Mouse (Mus musculus): ENCODE results near the gene Ddit4. TPM values are rescaled to one million over a fixed set of nuclear protein-coding genes. Genes with fewer than 3 reads are reported as not detected.
A peak's percentile ranks its signal among the peaks of the same experiment; 100 is the strongest.

Gene Ddit4
- polyA plus RNA-seq, 1 experiment from 2014 or later = 8.8 TPM

DNA sequence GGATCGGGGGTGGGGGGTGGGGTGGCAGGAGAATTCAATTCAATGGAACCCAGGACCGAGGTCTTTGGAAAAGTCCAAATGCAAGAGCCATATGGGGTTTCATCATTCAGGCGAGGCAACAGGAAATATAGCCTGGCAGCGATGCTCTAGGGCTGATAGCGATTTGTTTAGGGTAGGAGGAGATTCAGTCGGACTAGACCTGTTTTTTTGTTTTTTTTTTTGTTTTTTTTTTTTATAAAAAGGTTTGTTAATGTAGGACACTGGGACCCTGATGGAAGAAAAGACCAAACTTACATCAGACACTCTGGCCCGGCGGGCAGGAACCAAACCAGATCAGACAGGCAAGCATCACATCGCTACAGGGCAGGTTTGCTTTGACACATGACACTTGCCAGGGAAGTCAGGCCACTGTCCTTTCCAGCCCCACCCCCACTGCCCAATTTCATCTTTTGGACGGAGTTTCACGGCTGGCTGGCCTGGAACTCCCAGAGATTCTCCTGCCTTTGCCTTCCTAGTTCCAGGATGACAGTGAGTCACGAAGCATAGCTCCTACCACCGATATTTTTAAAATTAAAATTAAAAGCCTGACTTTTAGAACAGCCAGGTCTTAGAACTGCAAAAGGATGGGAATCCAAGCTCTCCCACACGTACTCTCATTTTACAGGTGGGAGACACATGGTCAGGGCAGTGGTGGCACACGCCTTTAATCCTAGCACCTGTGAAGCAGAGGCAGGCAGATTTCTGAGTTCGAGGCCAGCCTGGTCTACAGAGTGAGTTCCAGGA, 1.3 kb upstream of the Ddit4 start:
- ATAC-seq (ENCODE audit: low FRiP score) (no peak), DNase-seq (ENCODE audit: low spot score) (peak; percentile 47)
- Histone ChIP-seq H3K9ac (peak overlapping the region; percentile 85), H3K9me3 (ENCODE audit: control insufficient read depth, low read length) (no peaks in the 10 kb centered on the region), H3K27ac (peak overlapping the region; percentile 86), H3K4me2 (replicated peaks) (peak overlapping the region; percentile 99), H3K36me3 (replicated peaks; ENCODE audit: control insufficient read depth, insufficient read depth) (peaks cover 4% of the 10 kb centered on the region; the same call in 1 of the 2 replicates), H3K27me3 (ENCODE audit: control insufficient read depth, insufficient read depth, low read length) (no peaks in the 10 kb centered on the region), H3K4me1 (replicated peaks; ENCODE audit: control insufficient read depth, insufficient read depth, low read length) (peaks cover 51% of the 10 kb centered on the region), H3K4me3 (replicated peaks; ENCODE audit: low read length) (peak overlapping the region; percentile 75)
- WGBS = 20% methylated on average over 16 of the region's 16 CpGs

DNA sequence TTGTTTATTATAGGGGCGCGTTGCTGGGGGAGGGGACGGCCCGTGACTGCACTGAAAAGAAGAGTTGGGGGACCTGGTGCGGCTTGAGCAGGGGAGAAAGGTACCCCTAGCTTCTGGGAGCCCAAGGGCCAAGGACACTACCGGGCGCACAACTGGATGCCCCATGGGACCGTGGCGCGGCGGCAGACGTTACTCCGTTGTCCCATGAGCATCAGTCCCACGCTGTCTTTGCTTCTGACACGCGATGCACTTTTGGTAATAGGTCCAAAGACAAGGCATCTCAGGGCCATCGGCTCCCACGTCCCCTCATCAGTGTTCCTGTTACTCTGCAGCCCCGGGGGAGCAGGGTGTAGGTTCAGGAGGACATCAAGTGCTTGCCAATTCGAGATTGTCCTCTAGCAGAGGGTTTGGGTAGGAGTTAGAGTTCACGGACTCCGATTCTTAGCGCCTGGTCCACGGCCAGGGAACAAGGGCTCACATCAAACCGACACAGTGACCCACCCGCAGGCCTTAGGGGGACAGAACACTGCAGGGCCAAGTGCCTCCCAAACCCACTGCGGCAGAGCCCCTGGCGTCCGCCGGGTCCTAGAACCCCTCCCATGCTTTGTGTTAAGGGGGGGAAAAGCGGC, 632 bp upstream of the Ddit4 start:
- H3K4me1 ChIP-seq (replicated peaks; ENCODE audit: control insufficient read depth, insufficient read depth, low read length) = peaks cover 44% of the 10 kb centered on the region

DNA sequence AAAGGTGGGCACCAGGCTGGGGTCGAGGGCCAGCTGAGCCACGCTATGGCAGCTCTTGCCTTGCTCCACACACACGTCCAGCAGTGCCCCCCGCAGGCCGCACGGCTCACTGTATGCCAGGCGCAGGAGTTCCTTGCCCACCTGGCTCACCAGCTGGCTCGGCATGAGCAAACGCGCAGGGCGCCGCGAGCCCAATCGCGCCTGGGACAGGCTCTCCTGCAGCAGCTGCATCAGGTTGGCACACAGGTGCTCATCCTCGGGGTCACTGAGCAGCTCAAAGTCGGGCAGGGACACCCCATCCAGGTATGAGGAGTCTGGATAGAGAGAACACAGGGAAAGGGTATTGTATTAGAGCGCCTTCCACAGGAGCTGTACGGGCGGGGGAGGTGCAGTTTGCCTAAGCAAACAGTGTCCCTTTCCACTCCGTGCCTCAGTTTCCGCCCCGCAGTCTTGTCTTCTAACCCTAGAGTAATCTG, 880 bp downstream of the Ddit4 start:
- Histone ChIP-seq H3K9me3 (ENCODE audit: control insufficient read depth, low read length) (no peaks in the 10 kb centered on the region), H3K27me3 (ENCODE audit: control insufficient read depth, insufficient read depth, low read length) (no peaks in the 10 kb centered on the region), H3K4me2 (replicated peaks) (peak overlapping the region; percentile 99), H3K36me3 (replicated peaks; ENCODE audit: control insufficient read depth, insufficient read depth) (peaks cover 4% of the 10 kb centered on the region; the same call in 1 of the 2 replicates), H3K9ac (peak overlapping the region; percentile 90), H3K4me1 (replicated peaks; ENCODE audit: control insufficient read depth, insufficient read depth, low read length) (peaks cover 34% of the 10 kb centered on the region), H3K4me3 (replicated peaks; ENCODE audit: low read length) (peak overlapping the region; percentile 75), H3K27ac (peak overlapping the region; percentile 90)
- peak; percentile 75 for DNase-seq (ENCODE audit: low spot score)
- ATAC-seq (ENCODE audit: low FRiP score) = peak; percentile 38; the same call in 1 of the 2 replicates
- WGBS = under 1% methylated on average over 23 of the region's 23 CpGs

More for the DNA sequence above, 632 bp upstream of the Ddit4 start:
- peaks cover 4% of the 10 kb centered on the region; the same call in 1 of the 2 replicates for H3K36me3 ChIP-seq (replicated peaks; ENCODE audit: control insufficient read depth, insufficient read depth)
- no peaks in the 10 kb centered on the region for H3K9me3 ChIP-seq (ENCODE audit: control insufficient read depth, low read length)
- ATAC-seq (ENCODE audit: low FRiP score) = peak; percentile 33
- under 1% methylated on average over 31 of the region's 31 CpGs for WGBS
- H3K27me3 ChIP-seq (ENCODE audit: control insufficient read depth, insufficient read depth, low read length) = no peaks in the 10 kb centered on the region
- peak overlapping the region; percentile 75 for H3K4me3 ChIP-seq (replicated peaks; ENCODE audit: low read length)
- peak overlapping the region; percentile 86 for H3K27ac ChIP-seq
- DNase-seq (ENCODE audit: low spot score) = peak; percentile 77
- peak overlapping the region; percentile 85 for H3K9ac ChIP-seq
- H3K4me2 ChIP-seq (replicated peaks) = peak overlapping the region; percentile 99

DNA sequence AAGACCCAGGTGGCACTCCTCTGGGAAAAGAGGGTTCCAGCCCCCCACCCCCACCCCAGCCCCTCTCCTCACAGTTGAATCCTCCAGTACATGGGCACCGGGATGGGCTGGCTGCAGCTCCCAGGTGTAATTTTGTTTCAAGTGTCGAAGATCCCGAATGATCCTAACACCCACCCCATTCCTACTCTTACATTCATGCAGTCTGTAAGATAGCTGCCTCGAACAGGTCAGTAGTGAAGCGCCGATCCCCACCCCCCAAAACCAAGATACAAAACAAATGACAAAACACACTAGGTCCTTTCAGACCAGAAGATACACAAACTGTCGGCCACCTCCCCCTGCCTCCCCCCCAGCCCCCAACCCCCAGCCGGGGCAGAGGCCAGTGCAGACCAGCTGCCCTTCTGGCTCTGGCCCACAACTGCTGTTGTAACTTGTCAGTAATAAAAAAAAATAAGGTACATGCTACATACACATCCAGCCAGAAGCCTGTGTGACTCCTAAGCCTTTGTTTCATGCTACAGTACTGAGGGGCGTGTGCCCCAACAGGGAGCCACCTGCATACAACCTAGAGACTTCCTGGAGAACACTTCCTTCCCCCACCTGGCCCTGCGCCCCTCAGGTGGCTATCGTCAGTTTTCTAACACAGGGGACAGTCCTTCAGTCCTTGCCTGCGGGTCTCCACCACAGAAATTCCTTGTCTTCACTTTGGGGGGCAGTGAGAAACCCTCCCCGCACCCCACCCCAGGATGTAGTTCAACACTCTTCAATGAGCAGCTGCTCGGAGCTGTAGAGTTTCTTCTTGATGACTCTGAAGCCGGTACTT, 1.6 kb downstream of the Ddit4 start:
- Histone ChIP-seq H3K27me3 (ENCODE audit: control insufficient read depth, insufficient read depth, low read length) (no peaks in the 10 kb centered on the region), H3K9me3 (ENCODE audit: control insufficient read depth, low read length) (no peaks in the 10 kb centered on the region), H3K9ac (peak overlapping the region; percentile 90), H3K4me3 (replicated peaks; ENCODE audit: low read length) (peak overlapping the region; percentile 75), H3K36me3 (replicated peaks; ENCODE audit: control insufficient read depth, insufficient read depth) (peaks cover 4% of the 10 kb centered on the region; the same call in 1 of the 2 replicates), H3K4me2 (replicated peaks) (peak overlapping the region; percentile 99), H3K4me1 (replicated peaks; ENCODE audit: control insufficient read depth, insufficient read depth, low read length) (peaks cover 34% of the 10 kb centered on the region), H3K27ac (peak overlapping the region; percentile 90)
- DNase-seq (ENCODE audit: low spot score) (no peak), ATAC-seq (ENCODE audit: low FRiP score) (no peak)
- WGBS = 35% methylated on average over 15 of the region's 15 CpGs

DNA sequence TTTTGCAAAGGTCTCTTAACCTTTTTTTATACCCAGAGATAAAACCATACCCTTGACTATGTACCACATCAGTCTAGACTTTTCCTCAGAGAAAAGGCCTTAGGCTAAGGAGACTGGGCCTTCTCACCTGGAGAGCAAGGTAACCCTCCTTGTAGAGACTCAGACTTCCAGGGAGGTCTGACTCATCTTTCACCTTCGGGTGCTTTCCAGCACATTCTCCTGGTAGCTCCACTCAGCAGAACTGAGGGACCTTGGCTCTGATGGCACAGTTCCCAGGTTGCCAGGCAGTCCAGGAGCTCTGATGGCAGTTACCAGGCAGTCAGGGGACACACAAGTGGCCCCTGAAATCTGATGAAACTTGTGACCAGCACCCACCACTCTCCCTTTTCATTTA, 2.4 kb downstream of the Ddit4 start:
- H3K4me1 ChIP-seq (replicated peaks; ENCODE audit: control insufficient read depth, insufficient read depth, low read length) = peaks cover 34% of the 10 kb centered on the region
- H3K27ac ChIP-seq = 0 out of 2 replicates have a peak overlapping the region, but pooled peaks have one; percentile 90
- H3K9me3 ChIP-seq (ENCODE audit: control insufficient read depth, low read length) = no peaks in the 10 kb centered on the region
- DNase-seq (ENCODE audit: low spot score) (no peak), ATAC-seq (ENCODE audit: low FRiP score) (no peak)
- H3K36me3 ChIP-seq (replicated peaks; ENCODE audit: control insufficient read depth, insufficient read depth) = peaks cover 4% of the 10 kb centered on the region; the same call in 1 of the 2 replicates
- no peaks in the 10 kb centered on the region for H3K27me3 ChIP-seq (ENCODE audit: control insufficient read depth, insufficient read depth, low read length)
- 81% methylated on average over 1 of the region's 1 CpGs for WGBS
- H3K4me2 ChIP-seq (replicated peaks) = peak overlapping the region; percentile 99
- H3K9ac ChIP-seq = peak overlapping the region; percentile 90; the same call in 1 of the 2 replicates
- peak overlapping the region; percentile 75 for H3K4me3 ChIP-seq (replicated peaks; ENCODE audit: low read length)

DNA sequence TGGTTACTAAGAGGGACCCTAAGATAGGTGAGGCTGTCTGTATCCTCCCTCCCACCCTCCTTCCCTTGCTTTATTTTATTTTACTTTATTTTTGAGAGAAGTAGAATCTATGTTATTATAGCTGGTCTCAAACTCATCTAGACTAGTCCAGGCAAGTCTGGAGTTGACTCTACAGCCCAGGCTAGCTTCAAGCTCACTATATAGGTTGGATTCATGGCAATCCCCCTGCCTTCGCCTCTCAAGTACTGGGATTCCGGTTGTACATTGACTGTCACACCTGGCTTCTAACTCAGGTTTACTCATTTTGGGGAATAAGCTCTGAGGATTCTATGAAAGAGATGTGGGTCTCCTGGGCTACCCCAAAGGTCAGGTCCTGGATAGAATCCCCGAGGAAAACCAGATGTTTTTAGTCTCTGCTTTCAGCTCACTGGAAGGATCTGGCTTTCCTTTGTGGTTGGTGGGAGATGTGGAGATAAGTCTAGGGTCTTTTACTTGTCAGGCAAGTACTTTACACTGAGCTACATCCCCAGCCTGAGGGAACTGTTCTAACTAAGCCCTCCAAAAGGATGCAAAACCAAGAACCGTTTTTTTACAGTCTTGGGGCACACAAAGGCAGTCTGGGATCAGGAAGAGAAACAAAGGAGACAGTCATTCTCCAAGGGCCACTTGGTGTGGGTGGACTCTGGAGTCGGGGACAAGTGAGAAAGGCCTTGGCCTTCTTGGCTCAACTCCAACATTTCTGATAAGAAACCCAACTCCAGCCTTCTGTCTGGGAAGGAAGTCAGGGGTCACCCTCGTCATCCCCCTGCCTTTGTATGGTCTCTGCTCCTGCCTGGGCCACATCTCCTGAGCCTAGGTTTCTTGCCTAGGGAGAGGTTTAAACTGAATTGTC, 3.0 kb downstream of the Ddit4 start:
- peaks cover 4% of the 10 kb centered on the region; the same call in 1 of the 2 replicates for H3K36me3 ChIP-seq (replicated peaks; ENCODE audit: control insufficient read depth, insufficient read depth)
- no peak for ATAC-seq (ENCODE audit: low FRiP score)
- H3K4me2 ChIP-seq (replicated peaks) = peak overlapping the region; percentile 99
- no peaks in the 10 kb centered on the region for H3K9me3 ChIP-seq (ENCODE audit: control insufficient read depth, low read length)
- H3K9ac ChIP-seq = no peak overlapping the region
- peak overlapping the region; percentile 75; the same call in 1 of the 2 replicates for H3K4me3 ChIP-seq (replicated peaks; ENCODE audit: low read length)
- DNase-seq (ENCODE audit: low spot score) = no peak
- H3K27me3 ChIP-seq (ENCODE audit: control insufficient read depth, insufficient read depth, low read length) = no peaks in the 10 kb centered on the region
- H3K27ac ChIP-seq = no peak overlapping the region
- WGBS = 54% methylated on average over 6 of the region's 6 CpGs
- H3K4me1 ChIP-seq (replicated peaks; ENCODE audit: control insufficient read depth, insufficient read depth, low read length) = peaks cover 34% of the 10 kb centered on the region

DNA sequence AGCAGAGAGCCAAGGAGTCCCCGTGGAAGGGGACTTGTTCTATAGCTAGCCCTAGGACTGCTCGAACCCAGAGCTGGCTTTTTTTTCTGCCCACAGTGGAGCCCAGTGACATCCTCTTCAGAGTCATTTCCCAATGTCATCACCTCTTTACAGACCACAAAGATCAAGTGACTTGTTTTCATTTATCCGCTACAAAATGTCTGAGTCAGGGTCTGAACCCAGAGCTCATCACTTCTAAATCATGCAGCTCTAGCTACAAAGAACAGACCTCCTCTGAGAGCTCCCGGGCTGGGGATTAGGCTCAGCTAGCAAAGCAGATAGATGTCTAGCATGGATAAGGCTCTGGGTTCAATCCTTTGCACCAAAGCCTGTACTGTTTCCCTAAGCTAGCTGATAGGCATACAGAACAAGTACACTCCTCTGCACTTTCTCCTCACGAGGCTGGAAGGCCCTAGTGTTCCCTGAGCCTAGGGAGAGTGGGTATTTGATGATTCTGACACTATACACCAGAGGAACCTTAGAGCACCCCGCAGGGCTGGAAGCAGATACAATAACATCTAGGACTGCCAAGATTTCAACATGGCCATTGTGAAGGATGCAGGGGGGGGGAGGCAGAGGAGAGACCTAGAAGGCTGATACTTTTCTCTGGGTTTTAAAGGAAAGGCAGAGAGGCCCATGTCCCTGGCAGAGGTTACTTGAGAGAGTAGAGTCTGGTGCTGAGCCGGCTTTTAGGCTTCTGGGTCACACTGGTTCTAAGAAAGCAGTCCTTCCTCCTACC, 4.1 kb downstream of the Ddit4 start:
- Histone ChIP-seq H3K27ac (no peak overlapping the region), H3K27me3 (ENCODE audit: control insufficient read depth, insufficient read depth, low read length) (no peaks in the 10 kb centered on the region), H3K4me2 (replicated peaks) (no peak overlapping the region), H3K4me3 (replicated peaks; ENCODE audit: low read length) (no peak overlapping the region), H3K4me1 (replicated peaks; ENCODE audit: control insufficient read depth, insufficient read depth, low read length) (peaks cover 37% of the 10 kb centered on the region), H3K9ac (no peak overlapping the region), H3K9me3 (ENCODE audit: control insufficient read depth, low read length) (no peaks in the 10 kb centered on the region), H3K36me3 (replicated peaks; ENCODE audit: control insufficient read depth, insufficient read depth) (peaks cover 4% of the 10 kb centered on the region; the same call in 1 of the 2 replicates)
- ATAC-seq (ENCODE audit: low FRiP score) = no peak
- 71% methylated on average over 7 of the region's 7 CpGs for WGBS
- DNase-seq (ENCODE audit: low spot score) = peak; percentile 32

DNA sequence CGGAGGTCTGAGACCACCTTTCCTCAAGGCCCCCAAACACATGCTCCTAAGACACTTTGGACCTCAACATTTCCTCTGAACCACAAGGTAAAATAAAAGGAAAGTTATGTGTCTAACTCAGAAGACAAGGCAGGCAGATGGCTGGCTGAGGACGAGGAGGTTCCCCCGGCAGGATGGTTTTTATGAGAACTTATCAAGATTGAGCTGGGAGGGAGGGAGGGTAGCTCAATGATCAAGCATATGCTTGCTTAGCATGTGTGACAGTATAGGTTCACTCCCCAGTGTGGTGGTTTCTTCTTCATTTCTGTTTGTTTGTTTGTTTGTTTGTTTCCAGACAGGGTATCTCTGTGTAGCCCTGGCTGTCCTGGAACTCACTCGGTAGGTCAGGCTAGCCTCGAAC, 5.3 kb downstream of the Ddit4 start:
- Histone ChIP-seq H3K4me1 (replicated peaks; ENCODE audit: control insufficient read depth, insufficient read depth, low read length) (peaks cover 42% of the 10 kb centered on the region), H3K27ac (no peak overlapping the region), H3K36me3 (replicated peaks; ENCODE audit: control insufficient read depth, insufficient read depth) (peaks cover 4% of the 10 kb centered on the region; the same call in 1 of the 2 replicates), H3K9ac (no peak overlapping the region), H3K4me3 (replicated peaks; ENCODE audit: low read length) (no peak overlapping the region), H3K4me2 (replicated peaks) (no peak overlapping the region), H3K27me3 (ENCODE audit: control insufficient read depth, insufficient read depth, low read length) (no peaks in the 10 kb centered on the region), H3K9me3 (ENCODE audit: control insufficient read depth, low read length) (no peaks in the 10 kb centered on the region)
- no peak for ATAC-seq (ENCODE audit: low FRiP score)
- no peak for DNase-seq (ENCODE audit: low spot score)
- 90% methylated on average over 5 of the region's 5 CpGs for WGBS

Data from hindbrain, embryonic 14.5 days (tissue).